Mouse (Mus musculus) right cerebral cortex, postnatal 10 days (tissue): ENCODE results near the gene Pmch.

ENCODE experiments used
- DNase-seq, 2 experiments: peaks; one replicate each; pipeline ENCODE4 v3.0.0; 2021; ENCODE audit warnings: low spot score in 2 of 2

Pmch gene

DNA sequence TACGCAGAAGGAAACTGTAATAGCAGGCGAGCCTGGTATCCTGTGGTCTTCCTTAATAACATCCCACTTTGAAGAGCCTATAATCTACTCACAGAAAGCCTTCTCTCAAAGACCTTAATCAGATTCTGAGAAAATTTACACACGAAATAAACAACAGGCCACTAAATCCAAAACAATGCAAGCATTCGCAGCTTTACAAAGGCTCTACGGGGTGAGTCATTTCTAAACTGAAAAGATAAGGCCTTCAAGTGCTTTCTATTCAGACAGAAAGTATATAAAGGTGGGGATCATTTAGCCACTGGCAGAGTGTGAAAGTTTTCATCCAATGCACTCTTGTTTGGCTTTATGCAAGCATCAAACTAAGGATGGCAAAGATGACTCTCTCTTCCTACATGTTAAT, at the start of gene Pmch:
Gene Pmch, plus strand, starts transcription at position 301 of the 400 bp plus-strand sequence.
- DNase-seq: no peak

DNA sequence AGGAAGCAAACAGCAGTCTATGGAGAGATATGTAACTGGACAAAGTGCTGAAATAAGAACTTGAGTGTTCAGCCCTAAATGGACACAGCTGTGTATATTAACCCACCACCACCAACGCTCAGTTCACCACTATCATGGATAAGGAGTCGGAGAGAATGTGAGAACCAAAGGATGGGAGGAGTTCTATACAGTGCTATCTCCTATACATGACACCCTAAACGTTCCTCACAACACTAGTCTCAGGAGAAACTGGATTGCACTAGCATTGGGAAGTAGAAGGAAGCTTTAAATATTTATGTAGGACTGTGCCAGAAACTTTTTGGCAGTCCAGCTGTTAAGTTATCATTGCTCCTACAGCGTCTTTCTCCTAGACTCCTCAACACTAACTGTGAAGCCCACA, 46.6 kb upstream of the Pmch start:
- DNase-seq: no peak

DNA sequence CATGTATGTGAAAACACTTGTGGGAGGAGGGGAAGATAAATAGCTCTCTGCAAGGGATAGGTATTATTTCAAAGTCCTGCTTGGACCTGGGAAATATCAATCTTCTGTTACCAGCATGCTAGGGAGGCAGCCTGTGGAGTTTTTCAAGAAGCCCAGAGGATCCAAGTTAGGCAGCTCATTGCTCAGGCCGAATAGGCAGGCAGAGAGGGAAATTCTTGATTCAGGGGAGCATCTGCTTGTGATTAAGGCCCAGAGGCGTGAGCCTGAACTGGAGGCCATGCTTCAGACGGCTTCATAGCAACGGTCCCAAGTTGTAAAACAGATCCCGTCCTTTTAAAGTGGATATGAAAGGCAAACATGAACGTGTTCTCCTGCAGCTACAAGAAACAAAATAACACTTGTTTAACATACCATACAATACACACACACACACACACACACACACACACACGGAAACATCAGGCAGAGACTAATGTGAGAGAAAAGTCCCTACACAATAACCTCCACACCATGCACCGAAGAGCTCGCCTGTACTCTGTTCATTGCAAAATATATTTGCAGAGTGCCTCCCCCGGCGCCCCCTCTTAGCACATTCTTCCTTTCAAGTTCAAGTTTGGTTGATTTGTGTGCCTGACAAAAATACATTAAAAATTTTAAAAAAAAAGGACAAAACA, 44.6 kb upstream of the Pmch start:
- no peak for DNase-seq

DNA sequence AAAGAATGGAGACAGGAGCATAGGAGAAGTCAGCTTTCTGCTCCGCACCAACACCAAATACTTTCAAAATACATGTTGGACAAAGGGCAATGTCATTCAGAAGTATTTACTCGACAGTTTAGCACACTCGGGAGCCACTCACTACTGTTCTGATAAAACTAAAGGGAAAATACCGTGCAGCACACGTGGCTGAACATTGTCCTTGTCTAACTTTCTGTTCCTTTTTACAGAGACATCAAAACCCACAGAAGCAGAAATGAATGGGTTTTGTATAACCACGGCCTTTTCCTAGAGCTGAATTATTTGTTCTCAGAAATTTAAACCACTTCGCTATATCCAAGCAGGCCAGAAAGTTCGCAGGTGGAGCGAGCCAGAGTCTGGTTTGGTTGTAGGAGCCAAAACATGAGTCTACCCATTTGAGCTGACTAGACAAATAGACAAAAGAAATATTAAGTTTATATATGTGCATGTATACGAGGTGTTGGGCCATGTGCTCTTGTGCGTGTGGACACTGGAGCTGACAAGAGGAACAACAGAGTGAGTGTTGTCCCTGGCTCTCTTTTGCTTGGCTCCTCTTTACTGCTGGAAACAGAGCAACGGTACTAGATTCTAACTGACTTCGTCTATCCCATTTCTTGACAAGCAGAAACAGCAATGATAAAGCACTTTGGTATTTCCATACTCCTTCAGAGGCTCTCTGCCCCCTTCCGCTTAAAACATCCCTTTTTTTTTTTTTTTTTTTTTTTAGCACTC, 36.5 kb upstream of the Pmch start:
- no peak for DNase-seq

DNA sequence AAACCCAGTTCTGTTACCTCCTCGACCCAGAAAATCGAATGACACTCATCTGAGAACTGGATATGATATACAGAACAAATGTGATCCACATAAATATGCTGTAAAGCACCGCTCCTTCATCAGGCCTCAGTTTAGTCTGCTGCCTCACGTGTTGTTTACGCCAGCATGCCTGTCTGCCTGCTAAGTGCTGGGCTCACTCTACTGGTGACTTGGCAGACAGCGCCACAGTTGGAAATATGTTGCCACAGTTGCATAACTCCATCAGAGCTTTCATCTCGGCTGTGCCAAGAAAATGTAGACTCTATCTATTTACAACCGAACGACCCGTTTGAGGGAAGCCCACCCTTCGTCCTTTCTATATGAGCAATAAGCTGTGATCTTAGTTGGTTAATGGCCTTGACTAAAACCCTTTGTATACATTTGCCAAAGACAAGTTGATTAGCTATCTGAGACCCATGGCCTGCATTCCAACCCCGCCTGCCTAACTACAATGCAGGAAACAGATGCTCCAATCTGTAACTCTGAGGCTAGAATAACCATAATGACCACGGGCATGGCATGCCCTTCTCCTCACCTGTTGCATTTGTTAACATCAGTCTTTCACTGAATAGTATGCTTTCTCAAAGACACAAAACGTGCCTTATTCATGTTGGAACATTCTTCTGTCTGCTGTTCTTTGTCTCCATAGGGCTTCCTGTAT, 33.8 kb upstream of the Pmch start:
- peak; percentile 47 to 55 for DNase-seq

DNA sequence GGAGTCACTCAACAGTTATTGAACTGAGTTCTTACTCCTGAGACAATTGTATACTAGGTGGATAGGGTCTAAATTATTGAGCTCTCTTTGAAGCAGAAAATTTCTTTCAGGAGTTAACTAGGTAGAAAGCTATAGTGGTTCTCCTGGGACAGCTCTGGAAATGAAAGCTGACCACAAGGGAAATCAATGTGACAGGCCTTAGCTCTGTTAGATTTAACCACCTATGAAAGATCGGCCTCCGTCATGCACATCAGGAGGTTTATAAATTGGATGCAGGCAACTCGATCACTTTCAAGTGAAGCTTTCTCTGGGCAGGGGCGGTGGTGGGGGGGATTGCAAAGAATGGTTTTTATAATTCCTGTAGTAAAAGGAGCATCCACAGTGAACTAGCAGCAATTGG, 27.4 kb upstream of the Pmch start:
- DNase-seq: no peak

DNA sequence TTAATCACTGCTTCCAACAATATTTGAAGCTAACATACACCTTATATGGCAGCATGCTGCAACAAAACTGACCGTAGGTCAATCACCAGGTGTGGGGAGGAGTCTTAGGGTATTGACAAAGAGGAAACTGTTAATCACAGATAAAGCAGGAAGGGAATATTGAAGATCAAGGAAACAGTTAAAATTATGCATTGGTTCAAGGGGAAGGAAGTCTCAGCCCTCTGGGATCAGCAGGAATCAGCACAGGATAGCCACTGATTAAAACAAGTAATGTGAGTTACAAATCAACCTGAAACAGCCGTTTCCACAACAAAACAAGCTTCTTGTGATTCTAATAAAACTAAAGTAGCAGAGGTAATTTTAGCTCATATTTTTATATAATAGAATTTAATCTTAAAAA, 26.0 kb upstream of the Pmch start:
- no peak for DNase-seq

DNA sequence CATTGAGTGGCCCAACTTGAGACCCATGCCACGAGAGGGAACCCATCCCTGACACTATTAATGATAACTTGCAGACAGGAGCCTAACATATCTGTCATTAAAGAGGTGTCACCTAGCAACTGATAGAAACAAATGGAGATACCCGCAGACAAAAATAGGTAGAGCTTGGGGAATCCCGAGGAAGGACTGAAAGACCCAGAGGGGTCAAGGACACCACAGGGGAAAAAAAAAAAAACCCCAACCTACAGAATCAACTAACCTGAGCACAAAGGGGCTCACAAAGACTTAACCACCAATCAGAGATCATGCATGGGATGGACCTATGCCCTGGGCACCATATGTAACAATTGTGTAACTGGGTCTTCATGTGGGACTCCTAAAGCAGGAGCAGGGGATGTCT, 23.5 kb upstream of the Pmch start:
- no peak for DNase-seq

- DNase-seq: no peak
These were observed 15.3 kb downstream of the Pmch start for GRCm38 (mm10) chr10:88106169-88106568.

GRCm38 (mm10) chr10:88113290-88113689, 22.4 kb downstream of the Pmch start:
- DNase-seq: no peak

DNA sequence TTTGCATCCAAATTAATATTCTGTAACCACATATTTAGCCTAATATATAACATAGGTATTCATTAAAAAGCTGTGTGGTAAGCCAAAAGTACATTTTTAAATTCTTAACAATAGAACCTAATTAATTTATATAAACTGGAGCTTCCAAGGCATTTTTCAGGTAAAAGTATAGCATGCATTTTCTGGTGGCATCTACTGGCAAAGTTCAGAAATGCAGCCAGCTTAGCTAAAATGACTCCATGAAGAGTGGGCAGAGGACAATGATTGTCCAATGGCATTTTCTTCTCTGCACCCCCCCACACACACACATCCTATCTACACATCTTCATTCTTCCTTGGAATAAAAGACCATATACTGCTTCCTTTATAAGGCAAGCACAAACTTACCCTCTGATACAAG, 28.8 kb downstream of the Pmch start:
- DNase-seq: no peak

- no peak for DNase-seq
These were observed 44.8 kb downstream of the Pmch start for GRCm38 (mm10) chr10:88135630-88136029.
